Mouse (Mus musculus): ENCODE measurements at regions not wholly inside any gene's neighbourhood (a gene's known extent, or its start where the extent isn't known, plus 50 kb on each side); places are given as distances from the start of the nearest gene placed in this dataset.

GRCm38 (mm10) chr1:23170711-23171110, 68.7 kb upstream of the 4933415F23Rik start:
- no peak for TF ChIP-seq POLR2A (IDR thresholded peaks at IDR 0.05; ENCODE audit: borderline replicate concordance, insufficient read depth, low read length)
- no peak for TF ChIP-seq CTCF (IDR thresholded peaks at IDR 0.05; ENCODE audit: borderline replicate concordance, insufficient read depth, low read depth, low read length)

Measured in cerebellum, adult 2 months (tissue).